Mouse (Mus musculus): ENCODE measurements around the gene Smc6. TPM values are rescaled to one million over a fixed set of nuclear protein-coding genes. Genes with fewer than 3 reads are reported as not detected.

Gene Smc6
- total and polyA plus RNA-seq, 3 experiments: 47.9 to 84.4 (median 50.1) TPM

- no peak for TF ChIP-seq GABPA (IDR thresholded peaks at IDR 0.05; ENCODE audit: insufficient replicate concordance, low read depth, low read length)
- TF ChIP-seq SMC3 (IDR thresholded peaks at IDR 0.05; ENCODE audit: low read depth, low read length): peak; percentile 64
- TF ChIP-seq MXI1 (IDR thresholded peaks at IDR 0.05; ENCODE audit: low read depth, low read length): no peak
- TF ChIP-seq ZC3H11A (IDR thresholded peaks at IDR 0.05; ENCODE audit: low read depth, low read length): 0 out of 2 replicates have a peak, but pooled peaks have one; percentile 10
- TF ChIP-seq SIN3A (IDR thresholded peaks at IDR 0.05; ENCODE audit: low read length): no peak
- peak; percentile 54 for TF ChIP-seq RAD21 (IDR thresholded peaks at IDR 0.05; ENCODE audit: low read depth, low read length)
- TF ChIP-seq CTCF (conservative IDR thresholded peaks at IDR 0.05 in 1 of 2, IDR thresholded peaks at IDR 0.05 in 1 of 2; ENCODE audit: low read depth in 2 of 2, low read length in 2 of 2): peak; percentile 63 to 70
- H3K4me1 ChIP-seq (ENCODE audit: control insufficient read depth in 1 of 2, insufficient read depth in 2 of 2): 0 out of 4 replicates have a peak, but pooled peaks cover 0 to 4% of the 10 kb centered on the region in 2 experiments
- no peaks in the 10 kb centered on the region for H3K9me3 ChIP-seq (replicated peaks; ENCODE audit: low read length)
- H3K4me2 ChIP-seq (ENCODE audit: insufficient read depth, low read depth, poor library complexity, severe bottlenecking): no peak overlapping the region
- H3K27ac ChIP-seq (ENCODE audit: insufficient read depth, low read depth): no peak overlapping the region
- in situ Hi-C loops (cut with MboI; ENCODE audit: low pct_ligation_motif_present, low pct_unique_long_range_greater_than_20kb, low sequenced_read_pairs) (loop anchor here (25.0 kb wide), 1 partner anchor 750 kb away; no protein-coding TSS in a partner anchor), dilution Hi-C loops (cut with MboI; ENCODE audit: extremely low pct_ligation_motif_present, extremely low pct_unique_long_range_greater_than_20kb, low sequenced_read_pairs) (no loop called here)
- DNase-seq (ENCODE audit: extremely low read depth): peak; percentile 57
- no peaks in the 10 kb centered on the region for H3K27me3 ChIP-seq (replicated peaks)
- H3K36me3 ChIP-seq (replicated peaks in 1 of 2; ENCODE audit: control insufficient read depth in 1 of 2, insufficient read depth in 1 of 2, low read length in 1 of 2): no peaks in the 10 kb centered on the region
- no peak overlapping the region for H3K4me3 ChIP-seq (replicated peaks in 1 of 3; ENCODE audit: low read depth in 2 of 3, low read length in 2 of 3, poor library complexity in 1 of 3)
- no peaks in the 10 kb centered on the region for H3K79me2 ChIP-seq (replicated peaks; ENCODE audit: control insufficient read depth, extremely low read depth, insufficient read depth, poor library complexity, severe bottlenecking)
- no peak overlapping the region for H3K9ac ChIP-seq (ENCODE audit: insufficient read depth, low read depth)
Observed at GRCm38 (mm10) chr12:11336845-11337244, 71.2 kb downstream of the Smc6 start.

GRCm38 (mm10) chr12:11338251-11338650 is 72.6 kb downstream of the Smc6 start:
- dilution Hi-C loops (cut with MboI; ENCODE audit: extremely low pct_ligation_motif_present, extremely low pct_unique_long_range_greater_than_20kb, low sequenced_read_pairs): no loop called here
- Histone ChIP-seq H3K79me2 (replicated peaks; ENCODE audit: control insufficient read depth, extremely low read depth, insufficient read depth, poor library complexity, severe bottlenecking) (no peaks in the 10 kb centered on the region), H3K9ac (ENCODE audit: insufficient read depth, low read depth) (no peak overlapping the region), H3K4me2 (ENCODE audit: insufficient read depth, low read depth, poor library complexity, severe bottlenecking) (no peak overlapping the region), H3K4me1 (ENCODE audit: control insufficient read depth in 1 of 2, insufficient read depth in 2 of 2) (0 out of 4 replicates have a peak, but pooled peaks cover 0 to 4% of the 10 kb centered on the region in 2 experiments), H3K9me3 (replicated peaks; ENCODE audit: low read length) (no peaks in the 10 kb centered on the region), H3K4me3 (replicated peaks in 1 of 3; ENCODE audit: low read depth in 2 of 3, low read length in 2 of 3, poor library complexity in 1 of 3) (no peak overlapping the region), H3K27ac (ENCODE audit: insufficient read depth, low read depth) (no peak overlapping the region), H3K36me3 (replicated peaks in 1 of 2; ENCODE audit: control insufficient read depth in 1 of 2, insufficient read depth in 1 of 2, low read length in 1 of 2) (no peaks in the 10 kb centered on the region), H3K27me3 (replicated peaks) (no peaks in the 10 kb centered on the region)
- in situ Hi-C loops (cut with MboI; ENCODE audit: low pct_ligation_motif_present, low pct_unique_long_range_greater_than_20kb, low sequenced_read_pairs): loop anchor here (25.0 kb wide), 1 partner anchor 751 kb away; no protein-coding TSS in a partner anchor
- no peak for DNase-seq (ENCODE audit: extremely low read depth)
- TF ChIP-seq E2F4 (IDR thresholded peaks at IDR 0.05; ENCODE audit: insufficient replicate concordance, low read depth, low read length) (no peak), POLR2AphosphoS2 (IDR thresholded peaks at IDR 0.05; ENCODE audit: low read depth, low read length) (no peak), JUN (IDR thresholded peaks at IDR 0.05; ENCODE audit: insufficient read depth, low read depth, low read length) (no peak), MEF2A (IDR thresholded peaks at IDR 0.05; ENCODE audit: borderline replicate concordance, low read depth, low read length) (no peak), SMC3 (IDR thresholded peaks at IDR 0.05; ENCODE audit: low read depth, low read length) (no peak), TBP (conservative IDR thresholded peaks at IDR 0.05; ENCODE audit: low read depth, low read length) (no peak), GABPA (IDR thresholded peaks at IDR 0.05; ENCODE audit: insufficient replicate concordance, low read depth, low read length) (no peak), MAX (IDR thresholded peaks at IDR 0.05; ENCODE audit: low read length) (no peak), ZMIZ1 (IDR thresholded peaks at IDR 0.05; ENCODE audit: low read depth, low read length) (no peak), ZNF384 (IDR thresholded peaks at IDR 0.05; ENCODE audit: low read depth, low read length) (no peak), ELF1 (IDR thresholded peaks at IDR 0.05; ENCODE audit: low read depth, low read length) (no peak)
